Mouse (Mus musculus) heart, postnatal 14 days (tissue): ENCODE results near the gene Sdhaf4. TPM values are rescaled to one million over a fixed set of nuclear protein-coding genes. Genes with fewer than 3 reads are reported as not detected.
"Not testable (repeated sequence)": the region's sequence is repeated elsewhere in the genome, so short reads cannot be mapped to it uniquely, and the experiment has no call there.

ENCODE experiments used
- DNase-seq, 2 experiments: peaks; one replicate each; pipeline ENCODE4 v3.0.0; 2021 to 2022
- intact Hi-C: fragments of 180-260 bp; cut with DNase I; formaldehyde crosslinking; loops from one replicate; pipeline ENCODE4 v1.15.1; 2025
- long read RNA-seq, 2 experiments: library from polyadenylated mRNA; stranded (forward); transcript quantifications; one replicate each; pipeline ENCODE4 v2.0.0; 2021
- total RNA-seq, 2 experiments: library from RNA; stranded (reverse); gene quantifications; 2 replicates each; pipeline ENCODE4 v1.2.3; 2021

The Sdhaf4 gene
- total RNA-seq: 10 to 100 TPM; 66.8 to 70.0 TPM
- long read RNA-seq, experiment 1, transcript Sdhaf4-201 (3 exons, 683 nt): major isoform, 58 of 76 reads
- long read RNA-seq, experiment 1, partial matches to known transcripts: 17 of 76 reads
- long read RNA-seq, experiment 1, other reads (novel, unspliced or antisense): 1 of 76 reads
- long read RNA-seq, experiment 2, transcript Sdhaf4-201 (3 exons, 683 nt): major isoform, 55 of 100 reads
- long read RNA-seq, experiment 2, partial matches to known transcripts: 0 of 100 reads
- long read RNA-seq, experiment 2, other reads (novel, unspliced or antisense): 45 of 100 reads

GRCm38 (mm10) chr1:24005070-24005804 lies at the start of gene Sdhaf4:
Gene Sdhaf4 (minus strand): TSS chr1:24005656.
- intact Hi-C loops: loop anchor here (5.0 kb wide), 2 partner anchors 83 to 97 kb away; partner anchors contain the start of genes Fam135a and Smap1
- peak; percentile 95 to 96 for DNase-seq

GRCm38 (mm10) chr1:24046730-24047510 lies 41.5 kb upstream of the Sdhaf4 start:
- DNase-seq: no peak
- intact Hi-C loops: no loop called here

GRCm38 (mm10) chr1:24045627-24046026 lies 40.2 kb upstream of the Sdhaf4 start:
- intact Hi-C loops: no loop called here
- no peak for DNase-seq

GRCm38 (mm10) chr1:24043007-24043406 lies 37.6 kb upstream of the Sdhaf4 start:
- intact Hi-C loops: no loop called here
- DNase-seq: no peak

- intact Hi-C loops: loop anchor here (1.0 kb wide), 1 partner anchor 207 kb away; no protein-coding TSS in a partner anchor
- DNase-seq: peak in 1 of 2 experiments; percentile 10
Measured at GRCm38 (mm10) chr1:24033759-24034423, 28.4 kb upstream of the Sdhaf4 start.

- DNase-seq: no peak
- intact Hi-C loops: no loop called here
Measured at GRCm38 (mm10) chr1:24010821-24011220, 5.4 kb upstream of the Sdhaf4 start.

GRCm38 (mm10) chr1:24010016-24010415 lies 4.6 kb upstream of the Sdhaf4 start:
- intact Hi-C loops: no loop called here
- DNase-seq: no peak

- DNase-seq: no peak
- intact Hi-C loops: loop anchor here (5.0 kb wide), 2 partner anchors 85 to 95 kb away; partner anchors contain the start of genes Fam135a and Smap1
Measured at GRCm38 (mm10) chr1:24007621-24008020, 2.2 kb upstream of the Sdhaf4 start.

GRCm38 (mm10) chr1:23999318-23999717 lies 6.1 kb downstream of the Sdhaf4 start:
- intact Hi-C loops: no loop called here
- DNase-seq: no peak

- intact Hi-C loops: no loop called here
- DNase-seq: no peak
Measured at GRCm38 (mm10) chr1:23998866-23999265, 6.6 kb downstream of the Sdhaf4 start.

GRCm38 (mm10) chr1:23998120-23998810 lies 7.2 kb downstream of the Sdhaf4 start:
- DNase-seq: no peak
- intact Hi-C loops: no loop called here

GRCm38 (mm10) chr1:23997493-23997892 lies 8.0 kb downstream of the Sdhaf4 start:
- intact Hi-C loops: no loop called here
- no peak for DNase-seq

- DNase-seq: no peak
- intact Hi-C loops: no loop called here
Measured at GRCm38 (mm10) chr1:23995420-23995819, 10.0 kb downstream of the Sdhaf4 start.

GRCm38 (mm10) chr1:23983118-23983517 lies 22.3 kb downstream of the Sdhaf4 start:
- no peak for DNase-seq
- intact Hi-C loops: no loop called here

GRCm38 (mm10) chr1:23978281-23978680 lies 27.2 kb downstream of the Sdhaf4 start:
- intact Hi-C loops: no loop called here
- DNase-seq: no peak

- intact Hi-C loops: not testable (repeated sequence)
Measured at GRCm38 (mm10) chr1:23971159-23971558, 34.3 kb downstream of the Sdhaf4 start.

GRCm38 (mm10) chr1:23968027-23968725 lies 37.3 kb downstream of the Sdhaf4 start:
- intact Hi-C loops: no loop called here
- DNase-seq: no peak

More at GRCm38 (mm10) chr1:23971159-23971558, 34.3 kb downstream of the Sdhaf4 start:
- not testable (repeated sequence) for DNase-seq

GRCm38 (mm10) chr1:23966226-23966625 lies 39.2 kb downstream of the Sdhaf4 start:
- peak in 1 of 2 experiments; percentile 4 for DNase-seq

GRCm38 (mm10) chr1:23959415-23959732 lies 46.1 kb downstream of the Sdhaf4 start:
- DNase-seq: no peak
- intact Hi-C loops: no loop called here

More at GRCm38 (mm10) chr1:23966226-23966625, 39.2 kb downstream of the Sdhaf4 start:
- intact Hi-C loops: no loop called here
